Mouse (Mus musculus) lung, adult 18-20 months (tissue): ENCODE measurements around the gene Clpp.

Experiments used
- DNase-seq, 2 experiments: peaks; one replicate each; pipeline ENCODE4 v3.0.0; 2022; ENCODE audit warnings: mixed read lengths in 2 of 2

Clpp gene

DNA sequence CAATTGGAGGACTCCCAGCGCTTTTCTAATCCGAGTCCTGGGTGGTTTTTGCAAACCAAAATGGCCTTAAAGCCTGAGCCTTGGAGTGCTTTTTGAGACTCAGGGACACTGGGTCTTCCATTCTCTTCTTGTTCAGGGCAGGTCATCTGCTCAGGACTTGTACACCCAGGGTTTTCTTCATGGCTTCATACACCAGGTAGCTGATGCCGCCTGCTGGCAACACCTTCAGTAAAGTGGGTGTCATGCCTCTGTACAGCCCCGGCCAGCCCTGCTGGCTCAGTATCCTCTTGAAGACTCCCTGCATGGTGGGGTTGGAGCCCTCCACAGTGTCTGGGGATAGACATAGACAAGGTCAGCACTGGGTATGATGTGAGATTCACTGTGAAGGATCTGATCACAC lies 42.7 kb downstream of the Clpp start:
- DNase-seq = no peak

DNA sequence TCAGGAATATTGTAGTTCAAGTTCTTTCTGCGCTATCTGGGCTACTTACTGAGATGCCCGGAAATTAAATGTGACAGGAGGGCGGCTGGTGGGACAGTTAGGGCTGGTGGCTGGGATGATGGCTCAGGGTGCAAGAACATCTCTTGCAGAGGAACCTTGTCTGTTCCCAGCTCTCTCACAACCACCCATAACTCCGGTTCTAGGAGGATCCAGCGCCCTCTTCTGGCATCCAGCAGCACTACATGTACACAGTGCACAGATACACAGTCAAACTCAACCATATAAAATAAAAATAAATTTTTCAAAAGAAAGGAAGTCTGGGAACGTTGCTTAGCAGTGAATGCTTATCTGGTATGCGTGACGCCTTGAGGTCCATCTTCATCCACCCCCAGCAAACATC lies 48.9 kb downstream of the Clpp start:
- no peak for DNase-seq

DNA sequence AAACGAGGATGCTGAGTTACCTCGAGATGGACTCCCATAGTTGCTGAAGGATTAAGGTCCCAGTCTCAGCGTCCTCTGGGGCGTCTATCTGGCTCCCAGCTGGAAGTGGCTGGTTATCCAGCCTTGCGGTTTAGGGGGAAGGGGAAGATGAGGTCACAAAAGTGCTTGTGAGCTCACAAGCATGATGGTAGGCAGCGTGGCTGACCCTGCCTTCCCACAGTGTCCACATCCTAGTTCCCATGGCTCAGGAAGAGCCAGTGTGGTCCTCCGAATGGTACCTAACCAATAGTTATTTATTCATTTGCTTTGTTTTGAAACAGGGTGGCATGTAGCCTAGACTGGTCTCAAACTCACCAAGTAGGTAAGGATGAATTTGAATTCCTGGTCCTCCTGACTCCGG lies 51.4 kb downstream of the Clpp start, which contains the start of gene Slc25a41:
Gene Slc25a41, minus strand, starts transcription at position 101 of the 400 bp plus-strand sequence.
- DNase-seq = no peak
